Mouse (Mus musculus) limb, embryonic 14.5 days (tissue): ENCODE measurements around the gene Tmem88. TPM values are rescaled to one million over a fixed set of nuclear protein-coding genes. Genes with fewer than 3 reads are reported as not detected.
A peak's percentile ranks its signal among the peaks of the same experiment; 100 is the strongest.

Experiments used
- ATAC-seq: fragments of 200-750 bp; cut with Nextera tagmentation; 2 replicates; pipeline ENCODE4 v1.8.0; 2017; ENCODE audit warnings: low read depth, moderate number of reproducible peaks, moderate TSS enrichment; ENCODE audit not compliant: low FRiP score
- DNase-seq: peaks from one replicate; pipeline ENCODE4 v3.0.0-alpha.2; 2015; ENCODE audit warnings: low spot score
- H3K27ac ChIP-seq: fragments of 300-500 bp; sonication (generic); replicated peaks from 2 replicates; pipeline ENCODE4 v1.5.1; 2014; ENCODE audit warnings: low read depth, mild to moderate bottlenecking, low read length, moderate library complexity, mixed read lengths
- H3K27me3 ChIP-seq: fragments of 300-500 bp; sonication (generic); 2 replicates; pipeline ENCODE4 v1.6.1; 2014; ENCODE audit warnings: low read length, mixed read lengths; ENCODE audit not compliant: control insufficient read depth, insufficient read depth
- H3K36me3 ChIP-seq: fragments of 300-500 bp; sonication (generic); 2 replicates; pipeline ENCODE4 v1.6.1; 2014; ENCODE audit warnings: mild to moderate bottlenecking, low read length, moderate library complexity, mixed read lengths; ENCODE audit not compliant: control insufficient read depth, insufficient read depth
- H3K4me1 ChIP-seq: fragments of 300-500 bp; sonication (generic); 2 replicates; pipeline ENCODE4 v1.6.1; 2014; ENCODE audit warnings: antibody characterized with exemption, low read length, mixed read lengths; ENCODE audit not compliant: control insufficient read depth, insufficient read depth
- H3K4me2 ChIP-seq: fragments of 300-500 bp; sonication (generic); replicated peaks from 2 replicates; pipeline ENCODE4 v1.6.1; 2014; ENCODE audit warnings: low read depth, mild to moderate bottlenecking, low read length, moderate library complexity; ENCODE audit not compliant: severe bottlenecking
- H3K4me3 ChIP-seq: fragments of 300-500 bp; sonication (generic); replicated peaks from 2 replicates; pipeline ENCODE4 v1.5.1; 2014; ENCODE audit warnings: low read length
- H3K9ac ChIP-seq: fragments of 300-500 bp; sonication (generic); 2 replicates; pipeline ENCODE4 v1.6.1; 2014; ENCODE audit warnings: mild to moderate bottlenecking, low read depth, low read length, moderate library complexity; ENCODE audit not compliant: severe bottlenecking
- H3K9me3 ChIP-seq: fragments of 300-500 bp; sonication (generic); 2 replicates; pipeline ENCODE4 v1.6.1; 2016; ENCODE audit warnings: low read length; ENCODE audit not compliant: control insufficient read depth
- POLR2A ChIP-seq: fragments of 200-500 bp; IDR thresholded peaks from 2 replicates; pipeline ENCODE4 v1.8.0; 2012; ENCODE audit warnings: inconsistent platforms, mild to moderate bottlenecking, moderate library complexity, borderline replicate concordance; ENCODE audit not compliant: insufficient read depth, insufficient read length; ENCODE audit errors: extremely low read depth
- WGBS: fragments of 180-500 bp; shearing (Covaris S2); extraction: QIAGEN DNeasy Blood & Tissue Kit; methylation state at CpG from one replicate; pipeline ENCODE4 v1.1.7; 2014; 5-methylcytosine and 5-hydroxymethylcytosine counted together
- polyA plus RNA-seq, 2 experiments: library from polyadenylated mRNA; depleted of rRNA in 1 of 2; stranded (reverse) in 1 of 2; unstranded in 1 of 2; fragments of >200 nt; fragmentation: Nextera tagmentation in 1 of 2; extraction: Ambion mirVana in 1 of 2; gene quantifications; 2 replicates each; pipeline versions ENCODE4 v1.2.1 to v1.2.3; 2012 to 2014

The Tmem88 gene
- polyA plus RNA-seq, 2 experiments = 17.0 to 18.9 TPM

DNA sequence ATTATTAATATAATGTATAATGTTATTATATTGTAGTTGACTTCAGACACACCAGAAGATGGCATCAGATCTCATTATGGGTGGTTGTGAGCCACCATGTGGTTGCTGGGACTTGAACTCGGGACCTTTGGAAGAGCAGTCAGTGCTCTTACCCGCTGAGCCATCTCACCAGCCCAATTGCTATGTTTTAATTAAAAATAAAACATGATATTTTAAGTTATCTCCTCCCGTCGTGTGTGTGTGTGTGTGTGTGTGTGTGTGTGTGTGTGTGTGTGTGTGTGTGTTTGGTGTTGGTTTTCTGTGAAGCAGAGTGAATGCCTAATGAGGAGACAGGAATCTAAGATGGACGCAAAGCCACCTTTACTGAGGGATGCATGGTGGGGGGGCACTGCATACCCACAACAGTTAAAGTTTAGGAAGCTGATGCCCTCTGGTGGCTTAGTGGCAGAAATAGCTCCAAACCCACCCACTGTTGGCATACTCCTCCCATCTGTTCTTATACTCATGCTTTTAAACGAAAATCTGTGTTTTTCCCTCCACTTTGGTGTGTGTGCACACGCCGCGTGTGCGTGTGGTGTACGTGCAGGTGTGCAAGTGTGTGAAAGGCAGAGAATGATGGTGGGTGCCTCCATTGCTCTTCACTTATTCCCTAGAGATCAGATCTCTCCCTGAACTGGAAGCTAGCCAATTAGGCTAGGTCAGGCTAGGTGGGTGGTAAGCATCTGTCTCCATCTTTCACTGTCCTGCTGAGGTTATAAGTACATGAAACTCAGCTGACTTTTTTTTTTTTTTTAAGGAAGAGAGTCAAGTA, 34.0 kb upstream of the Tmem88 start:
- Histone ChIP-seq H3K4me3 (0 out of 2 replicates have a peak overlapping the region, but pooled peaks have one; percentile 4), H3K4me2 (peak overlapping the region; percentile 25; the same call in 1 of the 2 replicates), H3K27ac (no peak overlapping the region), H3K9me3 (no peaks in the 10 kb centered on the region), H3K4me1 (peaks cover 16% of the 10 kb centered on the region; the same call in 1 of the 2 replicates), H3K36me3 (no peaks in the 10 kb centered on the region), H3K9ac (no peak overlapping the region), H3K27me3 (no peaks in the 10 kb centered on the region)
- peak; percentile 95 for DNase-seq
- WGBS = 28% methylated on average over 11 of the region's 11 CpGs
- peak; percentile 72; the same call in 1 of the 2 replicates for ATAC-seq
- TF ChIP-seq POLR2A = no peak

DNA sequence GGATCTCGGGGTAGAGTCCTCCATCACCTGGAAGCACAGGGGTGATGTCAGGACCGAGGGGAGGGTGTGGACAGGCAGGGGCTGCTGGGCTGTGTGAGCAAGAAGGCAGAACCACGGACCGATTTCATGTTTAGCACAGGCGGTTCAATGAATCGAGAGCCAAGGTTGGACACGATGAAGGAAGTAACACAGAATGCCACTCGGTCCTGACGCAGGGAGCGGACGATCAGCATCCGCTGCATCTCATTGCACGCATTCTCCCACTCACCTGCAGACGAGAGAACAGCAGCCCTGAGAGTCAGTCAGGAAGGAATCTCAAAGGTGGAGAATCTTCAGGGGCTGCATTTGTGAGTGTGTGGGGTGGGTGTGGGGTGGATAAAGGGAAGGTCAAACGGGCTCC, 32.6 kb upstream of the Tmem88 start:
- Histone ChIP-seq H3K27me3 (no peaks in the 10 kb centered on the region), H3K36me3 (no peaks in the 10 kb centered on the region)

DNA sequence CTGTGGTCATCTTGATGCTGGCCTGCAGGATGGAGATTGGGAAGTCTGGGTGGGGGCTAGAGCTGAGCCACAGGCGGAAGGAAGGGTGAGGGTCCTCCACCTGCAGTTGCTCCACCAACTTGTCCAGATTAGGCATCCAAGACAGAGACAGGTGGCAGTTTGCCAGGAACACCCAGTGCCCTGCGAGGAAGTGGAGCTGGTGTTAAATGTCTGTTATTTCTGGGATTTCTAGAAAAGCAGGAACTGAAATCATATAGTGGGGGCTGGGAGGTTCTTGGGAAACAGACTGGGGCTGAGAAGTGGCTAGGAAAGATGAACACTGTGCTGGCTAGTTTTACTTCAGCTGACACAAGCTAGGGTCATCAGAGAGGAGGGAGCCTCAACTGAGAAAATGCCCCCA, 31.3 kb upstream of the Tmem88 start:
- no peaks in the 10 kb centered on the region for H3K9me3 ChIP-seq
- TF ChIP-seq POLR2A = no peak
- no peak overlapping the region for H3K4me3 ChIP-seq
- H3K4me2 ChIP-seq = no peak overlapping the region
- H3K9ac ChIP-seq = no peak overlapping the region
- WGBS = 41% methylated on average over 2 of the region's 2 CpGs
- ATAC-seq (no peak), DNase-seq (no peak)
- peaks cover 16% of the 10 kb centered on the region; the same call in 1 of the 2 replicates for H3K4me1 ChIP-seq
- H3K27me3 ChIP-seq = no peaks in the 10 kb centered on the region
- no peaks in the 10 kb centered on the region for H3K36me3 ChIP-seq
- H3K27ac ChIP-seq = no peak overlapping the region

More for the DNA sequence above, 32.6 kb upstream of the Tmem88 start:
- Histone ChIP-seq H3K27ac (no peak overlapping the region), H3K4me1 (peaks cover 16% of the 10 kb centered on the region; the same call in 1 of the 2 replicates), H3K4me3 (no peak overlapping the region), H3K9ac (no peak overlapping the region), H3K4me2 (no peak overlapping the region), H3K9me3 (no peaks in the 10 kb centered on the region)
- WGBS = 89% methylated on average over 15 of the region's 15 CpGs
- TF ChIP-seq POLR2A = no peak
- DNase-seq (no peak), ATAC-seq (no peak)

DNA sequence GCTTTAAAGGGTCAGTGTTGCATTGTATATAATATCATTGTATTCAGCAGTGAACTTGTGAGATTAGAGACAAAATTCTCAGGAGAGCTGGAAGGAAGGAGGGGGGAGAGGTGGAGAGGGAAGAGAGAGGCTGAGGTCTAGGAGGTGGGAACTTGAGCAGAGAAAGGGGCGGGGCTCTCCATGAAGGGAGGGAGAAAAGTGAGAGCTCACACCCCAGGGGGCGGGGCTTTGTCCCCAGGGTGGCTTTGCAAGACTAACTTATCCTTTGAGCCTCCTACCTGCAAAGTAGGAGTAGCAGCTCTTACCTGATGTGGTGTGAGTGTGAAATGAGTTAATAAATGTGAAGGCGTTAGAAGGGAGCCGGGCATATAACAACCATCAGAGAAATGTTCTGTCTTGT, 30.7 kb upstream of the Tmem88 start:
- H3K27ac ChIP-seq = no peak overlapping the region

DNA sequence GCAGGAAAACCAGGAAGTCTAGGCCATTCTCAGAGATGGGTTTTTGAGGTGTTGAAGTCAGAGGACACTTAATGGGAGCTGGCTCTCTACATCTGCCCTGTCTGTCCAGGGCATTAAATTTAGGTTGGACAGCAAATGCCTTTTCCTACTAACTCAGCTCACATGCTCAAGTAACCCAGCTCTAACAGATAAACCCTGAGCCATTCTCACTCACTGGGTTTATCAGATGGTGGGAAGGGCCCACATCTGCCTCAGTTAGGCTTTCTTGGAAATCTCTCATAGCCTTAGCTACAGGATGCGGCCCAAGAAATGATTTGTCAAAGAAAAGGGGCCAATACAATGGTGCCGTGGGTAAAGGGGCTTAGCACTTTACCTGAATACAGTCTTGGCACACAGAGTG, 28.2 kb upstream of the Tmem88 start:
- no peak overlapping the region for H3K27ac ChIP-seq
- H3K9me3 ChIP-seq = no peaks in the 10 kb centered on the region
- H3K4me1 ChIP-seq = peaks cover 14% of the 10 kb centered on the region
- H3K36me3 ChIP-seq = no peaks in the 10 kb centered on the region
- H3K27me3 ChIP-seq = 0 out of 2 replicates have a peak, but pooled peaks cover 4% of the 10 kb centered on the region
- DNase-seq = no peak
- no peak for TF ChIP-seq POLR2A
- 81% methylated on average over 2 of the region's 2 CpGs for WGBS
- ATAC-seq = no peak
- no peak overlapping the region for H3K4me3 ChIP-seq
- no peak overlapping the region for H3K4me2 ChIP-seq
- no peak overlapping the region for H3K9ac ChIP-seq

More for the DNA sequence above, 30.7 kb upstream of the Tmem88 start:
- peak; percentile 53 for DNase-seq
- 20% methylated on average over 4 of the region's 4 CpGs for WGBS
- Histone ChIP-seq H3K27me3 (no peaks in the 10 kb centered on the region), H3K4me2 (no peak overlapping the region), H3K4me3 (no peak overlapping the region), H3K9me3 (no peaks in the 10 kb centered on the region), H3K4me1 (peaks cover 16% of the 10 kb centered on the region; the same call in 1 of the 2 replicates), H3K9ac (no peak overlapping the region), H3K36me3 (no peaks in the 10 kb centered on the region)
- ATAC-seq = no peak
- no peak for TF ChIP-seq POLR2A
